Mouse (Mus musculus) liver, embryonic 11.5 days (tissue): ENCODE results near the gene Stat4. TPM values are rescaled to one million over a fixed set of nuclear protein-coding genes. Genes with fewer than 3 reads are reported as not detected.

Source experiments
- ATAC-seq: fragments of 200-750 bp; cut with Nextera tagmentation; replicated peaks from 2 replicates; pipeline ENCODE4 v1.8.0; 2017; ENCODE audit warnings: moderate number of reproducible peaks, mild to moderate bottlenecking, moderate TSS enrichment, moderate library complexity; ENCODE audit not compliant: low FRiP score
- DNase-seq: peaks from one replicate; pipeline ENCODE4 v3.0.0-alpha.2; 2017; ENCODE audit warnings: low spot score
- H3K27ac ChIP-seq: fragments of 300-500 bp; sonication (generic); 2 replicates; pipeline ENCODE4 v1.5.1; 2014; ENCODE audit warnings: mild to moderate bottlenecking, low read depth, low read length, control low read depth
- H3K27me3 ChIP-seq: fragments of 300-500 bp; sonication (generic); replicated peaks from 2 replicates; pipeline ENCODE4 v1.6.1; 2014; ENCODE audit warnings: low read length, mixed read lengths; ENCODE audit not compliant: control insufficient read depth, insufficient read depth
- H3K36me3 ChIP-seq: fragments of 300-500 bp; sonication (generic); 2 replicates; pipeline ENCODE4 v1.6.1; 2014; ENCODE audit warnings: mild to moderate bottlenecking, low read length, moderate library complexity, mixed read lengths; ENCODE audit not compliant: control insufficient read depth, insufficient read depth
- H3K4me1 ChIP-seq: fragments of 300-500 bp; sonication (generic); replicated peaks from 2 replicates; pipeline ENCODE4 v1.6.1; 2014; ENCODE audit warnings: low read length, mixed read lengths; ENCODE audit not compliant: control insufficient read depth, insufficient read depth
- H3K4me2 ChIP-seq: fragments of 300-500 bp; sonication (generic); 2 replicates; pipeline ENCODE4 v1.6.1; 2014; ENCODE audit warnings: mild to moderate bottlenecking, control low read depth, moderate library complexity
- H3K4me3 ChIP-seq: fragments of 300-500 bp; sonication (generic); 2 replicates; pipeline ENCODE4 v1.5.1; 2014; ENCODE audit warnings: low read depth, low read length, control low read depth
- H3K9ac ChIP-seq: fragments of 300-500 bp; sonication (generic); 2 replicates; pipeline ENCODE4 v1.6.1; 2014; ENCODE audit warnings: low read depth, low read length, control low read depth
- H3K9me3 ChIP-seq: fragments of 300-500 bp; sonication (generic); 2 replicates; pipeline ENCODE4 v1.6.1; 2016; ENCODE audit warnings: low read length, inconsistent platforms, mixed read lengths; ENCODE audit not compliant: control insufficient read depth
- WGBS: fragments of 180-500 bp; shearing (Covaris S2); extraction: QIAGEN DNeasy Blood & Tissue Kit; methylation state at CpG from one replicate; pipeline ENCODE4 v1.1.7; 2014; 5-methylcytosine and 5-hydroxymethylcytosine counted together
- polyA plus RNA-seq: library from polyadenylated mRNA; unstranded; fragments of >200 nt; fragmentation: Nextera tagmentation; extraction: Ambion mirVana; gene quantifications from 2 replicates; pipeline ENCODE4 v1.2.1, GENCODE M21; 2014

The Stat4 gene
- polyA plus RNA-seq, 1 experiment from 2014 or later = 2.6 TPM

- no peak overlapping the region for H3K27ac ChIP-seq
- no peaks in the 10 kb centered on the region for H3K9me3 ChIP-seq
- WGBS = 65% methylated on average over 5 of the region's 5 CpGs
- H3K4me1 ChIP-seq = no peaks in the 10 kb centered on the region
- ATAC-seq = no peak
- no peak overlapping the region for H3K4me2 ChIP-seq
- no peak overlapping the region for H3K4me3 ChIP-seq
- DNase-seq = no peak
- H3K27me3 ChIP-seq = no peaks in the 10 kb centered on the region
- no peaks in the 10 kb centered on the region for H3K36me3 ChIP-seq
- no peak overlapping the region for H3K9ac ChIP-seq
Measured at GRCm38 (mm10) chr1:52057153-52057552, 70.2 kb downstream of the Stat4 start.

GRCm38 (mm10) chr1:52066276-52066675 lies 79.3 kb downstream of the Stat4 start:
- H3K4me1 ChIP-seq = no peaks in the 10 kb centered on the region
- H3K27ac ChIP-seq = no peak overlapping the region
- ATAC-seq = no peak
- no peaks in the 10 kb centered on the region for H3K36me3 ChIP-seq
- no peak overlapping the region for H3K4me3 ChIP-seq
- 88% methylated on average over 1 of the region's 1 CpGs for WGBS
- no peaks in the 10 kb centered on the region for H3K27me3 ChIP-seq
- H3K9me3 ChIP-seq = no peaks in the 10 kb centered on the region
- no peak overlapping the region for H3K4me2 ChIP-seq
- DNase-seq = no peak
- H3K9ac ChIP-seq = no peak overlapping the region

GRCm38 (mm10) chr1:52066694-52067093 lies 79.7 kb downstream of the Stat4 start:
- no peak for ATAC-seq
- Histone ChIP-seq H3K27ac (no peak overlapping the region), H3K4me3 (no peak overlapping the region), H3K4me2 (no peak overlapping the region), H3K4me1 (no peaks in the 10 kb centered on the region), H3K9me3 (no peaks in the 10 kb centered on the region), H3K36me3 (no peaks in the 10 kb centered on the region), H3K9ac (no peak overlapping the region), H3K27me3 (no peaks in the 10 kb centered on the region)
- no peak for DNase-seq
- 36% methylated on average over 3 of the region's 3 CpGs for WGBS

GRCm38 (mm10) chr1:52079724-52080367 lies 92.9 kb downstream of the Stat4 start:
- H3K36me3 ChIP-seq = no peaks in the 10 kb centered on the region
- H3K4me2 ChIP-seq = no peak overlapping the region
- H3K27me3 ChIP-seq = no peaks in the 10 kb centered on the region
- no peak overlapping the region for H3K9ac ChIP-seq
- WGBS = 47% methylated on average over 10 of the region's 10 CpGs
- H3K4me1 ChIP-seq = no peaks in the 10 kb centered on the region
- H3K4me3 ChIP-seq = no peak overlapping the region
- no peaks in the 10 kb centered on the region for H3K9me3 ChIP-seq
- ATAC-seq (no peak), DNase-seq (no peak)
- no peak overlapping the region for H3K27ac ChIP-seq

DNA sequence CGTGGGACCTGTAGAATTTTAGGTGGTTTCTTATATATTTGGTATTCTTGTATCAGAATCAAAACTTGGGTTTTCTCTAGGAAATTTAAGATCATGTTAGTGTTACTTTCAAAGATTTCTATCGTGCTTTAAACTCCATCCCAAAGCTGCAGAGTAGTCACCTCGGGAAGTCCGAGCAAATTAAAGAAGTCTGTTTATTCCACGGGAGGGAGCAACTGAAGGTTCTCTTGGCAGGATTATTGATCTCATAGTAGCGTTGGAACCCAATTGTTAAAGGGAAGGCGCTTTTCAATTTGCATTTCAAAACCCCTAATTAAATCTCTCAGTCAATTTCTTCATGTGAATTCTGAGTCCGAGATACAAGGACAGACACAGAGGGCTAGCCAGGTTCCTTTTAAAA lies 93.4 kb downstream of the Stat4 start:
- Histone ChIP-seq H3K27me3 (no peaks in the 10 kb centered on the region), H3K4me1 (no peaks in the 10 kb centered on the region), H3K4me3 (no peak overlapping the region), H3K9me3 (no peaks in the 10 kb centered on the region), H3K4me2 (no peak overlapping the region), H3K9ac (no peak overlapping the region), H3K36me3 (no peaks in the 10 kb centered on the region), H3K27ac (no peak overlapping the region)
- no peak for ATAC-seq
- 47% methylated on average over 8 of the region's 8 CpGs for WGBS
- no peak for DNase-seq

DNA sequence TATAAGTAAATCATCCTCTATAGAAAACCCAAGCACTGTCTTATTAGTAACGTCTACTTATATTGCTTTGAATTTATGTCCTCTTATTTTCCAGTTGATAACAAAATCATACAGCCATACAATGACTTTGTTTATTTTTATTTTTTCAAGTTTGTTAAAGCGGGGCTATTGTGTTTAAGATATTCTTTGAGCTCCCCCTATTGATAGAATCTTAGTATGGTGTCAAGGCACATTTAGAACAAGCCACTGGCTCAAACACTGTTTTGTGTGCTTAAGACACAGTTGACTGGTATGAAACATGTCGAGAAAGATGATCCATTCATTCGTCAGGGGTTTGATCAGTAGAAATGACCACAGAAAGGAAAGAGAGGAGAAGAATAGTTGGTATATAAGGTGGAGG lies 99.3 kb downstream of the Stat4 start:
- Histone ChIP-seq H3K4me2 (no peak overlapping the region), H3K4me1 (no peaks in the 10 kb centered on the region), H3K27ac (no peak overlapping the region), H3K4me3 (no peak overlapping the region), H3K27me3 (no peaks in the 10 kb centered on the region), H3K9ac (no peak overlapping the region), H3K36me3 (no peaks in the 10 kb centered on the region), H3K9me3 (no peaks in the 10 kb centered on the region)
- ATAC-seq (no peak), DNase-seq (no peak)
- WGBS = 38% methylated on average over 4 of the region's 4 CpGs

- H3K27ac ChIP-seq = no peak overlapping the region
- no peaks in the 10 kb centered on the region for H3K27me3 ChIP-seq
- H3K9me3 ChIP-seq = no peaks in the 10 kb centered on the region
- H3K9ac ChIP-seq = no peak overlapping the region
- no peak overlapping the region for H3K4me3 ChIP-seq
- DNase-seq (no peak), ATAC-seq (no peak)
- 76% methylated on average over 1 of the region's 1 CpGs for WGBS
- no peaks in the 10 kb centered on the region for H3K36me3 ChIP-seq
- H3K4me2 ChIP-seq = no peak overlapping the region
- H3K4me1 ChIP-seq = no peaks in the 10 kb centered on the region
Measured at GRCm38 (mm10) chr1:52087128-52087527, 100.2 kb downstream of the Stat4 start.

- Histone ChIP-seq H3K36me3 (no peaks in the 10 kb centered on the region), H3K27me3 (no peaks in the 10 kb centered on the region), H3K9ac (no peak overlapping the region), H3K4me2 (no peak overlapping the region), H3K27ac (no peak overlapping the region), H3K4me1 (no peaks in the 10 kb centered on the region), H3K4me3 (no peak overlapping the region), H3K9me3 (no peaks in the 10 kb centered on the region)
- 85% methylated on average over 4 of the region's 4 CpGs for WGBS
- ATAC-seq (no peak), DNase-seq (no peak)
Measured at GRCm38 (mm10) chr1:52088634-52089033, 101.7 kb downstream of the Stat4 start.

DNA sequence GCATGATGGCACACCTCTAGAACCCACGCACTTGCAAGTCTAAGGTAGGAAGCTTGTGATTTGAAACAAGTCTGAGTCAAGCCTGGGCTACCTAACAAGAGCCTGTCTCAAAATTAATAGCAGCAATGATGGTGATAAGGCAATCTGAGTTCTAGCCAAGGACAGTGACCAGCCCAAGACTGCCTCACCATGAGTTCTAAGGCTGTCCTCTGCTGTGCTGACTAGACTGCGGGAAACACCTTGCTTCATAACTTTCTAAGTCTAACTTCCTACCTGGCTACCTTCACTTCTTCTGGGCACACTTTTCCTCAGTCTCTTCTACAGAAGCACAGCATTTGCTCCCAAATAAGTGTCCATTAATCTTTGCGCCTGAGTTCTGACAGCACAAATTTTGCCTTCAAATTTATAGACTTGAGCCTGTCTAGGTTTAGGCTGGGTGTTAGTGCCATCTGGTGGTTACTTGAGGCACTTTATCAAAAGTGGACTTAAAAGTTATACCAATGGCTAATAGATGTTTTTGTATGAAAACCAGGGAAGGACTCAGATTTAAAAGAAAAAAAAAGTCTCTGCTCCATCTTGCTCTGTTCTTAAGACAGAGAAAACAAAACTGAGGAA lies 111.8 kb downstream of the Stat4 start:
- Histone ChIP-seq H3K4me3 (no peak overlapping the region), H3K27ac (no peak overlapping the region), H3K9me3 (no peaks in the 10 kb centered on the region), H3K27me3 (no peaks in the 10 kb centered on the region), H3K4me1 (no peaks in the 10 kb centered on the region), H3K9ac (no peak overlapping the region), H3K4me2 (no peak overlapping the region), H3K36me3 (no peaks in the 10 kb centered on the region)
- 78% methylated on average over 3 of the region's 3 CpGs for WGBS
- no peak for ATAC-seq
- DNase-seq = no peak
